Mouse (Mus musculus): ENCODE data around the gene Tspan31. TPM values are rescaled to one million over a fixed set of nuclear protein-coding genes. Genes with fewer than 3 reads are reported as not detected.
A peak's percentile ranks its signal among the peaks of the same experiment; 100 is the strongest.

The Tspan31 gene
- polyA plus RNA-seq, 1 experiment, result 118 TPM

DNA sequence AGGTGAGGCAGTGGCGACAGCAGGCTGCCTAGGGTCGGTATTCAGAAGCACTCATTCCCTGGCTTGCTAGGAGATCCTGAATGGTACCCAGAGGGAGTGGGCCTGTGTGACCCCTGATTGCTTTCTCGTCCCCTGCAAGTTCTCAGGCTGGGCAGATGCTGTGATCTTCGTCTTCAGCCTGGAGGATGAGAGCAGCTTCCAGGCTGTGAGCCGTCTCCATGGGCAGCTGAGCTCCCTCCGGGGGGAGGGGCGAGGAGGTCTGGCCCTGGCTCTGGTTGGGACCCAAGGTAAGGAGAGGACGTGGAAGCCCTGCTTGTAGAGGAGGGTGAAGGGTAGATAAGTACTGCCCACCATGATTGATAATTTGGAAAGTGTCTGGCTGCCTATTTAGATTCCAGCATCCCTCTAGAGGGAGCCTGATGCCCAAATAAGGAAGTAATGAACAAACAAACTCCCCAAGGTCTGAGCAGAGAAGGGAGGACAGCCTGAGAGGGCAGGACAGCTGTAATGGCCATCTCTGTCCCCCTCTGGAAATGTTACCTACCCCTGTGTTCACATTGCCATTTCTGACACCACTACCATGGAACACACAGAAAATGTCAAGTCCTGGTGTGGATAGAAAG, 13.3 kb upstream of the Tspan31 start:
- H3K27me3 ChIP-seq (ENCODE audit: control insufficient read depth, insufficient read depth, insufficient read length), result peaks cover 4% of the 10 kb centered on the region
- H3K36me3 ChIP-seq (ENCODE audit: control insufficient read depth, insufficient read depth), result no peaks in the 10 kb centered on the region
- TF ChIP-seq USF1 (IDR thresholded peaks at IDR 0.05; ENCODE audit: low read depth) (no peak), MYOG (IDR thresholded peaks at IDR 0.05; ENCODE audit: control insufficient read depth, extremely low read depth, insufficient read length) (no peak), CTCF (IDR thresholded peaks at IDR 0.05; ENCODE audit: control insufficient read depth, insufficient read depth, insufficient read length) (no peak), FOSL1 (IDR thresholded peaks at IDR 0.05; ENCODE audit: insufficient read depth, low read length, poor library complexity, severe bottlenecking) (no peak), MYOD1 (IDR thresholded peaks at IDR 0.05; ENCODE audit: control insufficient read depth, insufficient read length, low read depth) (no peak), MAX (IDR thresholded peaks at IDR 0.05) (no peak), CEBPB (IDR thresholded peaks at IDR 0.05; ENCODE audit: low read depth) (no peak)
- H3K79me3 ChIP-seq (ENCODE audit: low read depth), result no peaks in the 10 kb centered on the region
- no peak overlapping the region for H3ac ChIP-seq (ENCODE audit: control insufficient read depth, insufficient read length, low read depth)
- H3K4me3 ChIP-seq (ENCODE audit: insufficient read depth, poor library complexity, severe bottlenecking), result no peak overlapping the region
- no peaks in the 10 kb centered on the region for H3K79me2 ChIP-seq (ENCODE audit: control insufficient read depth, insufficient read depth)

DNA sequence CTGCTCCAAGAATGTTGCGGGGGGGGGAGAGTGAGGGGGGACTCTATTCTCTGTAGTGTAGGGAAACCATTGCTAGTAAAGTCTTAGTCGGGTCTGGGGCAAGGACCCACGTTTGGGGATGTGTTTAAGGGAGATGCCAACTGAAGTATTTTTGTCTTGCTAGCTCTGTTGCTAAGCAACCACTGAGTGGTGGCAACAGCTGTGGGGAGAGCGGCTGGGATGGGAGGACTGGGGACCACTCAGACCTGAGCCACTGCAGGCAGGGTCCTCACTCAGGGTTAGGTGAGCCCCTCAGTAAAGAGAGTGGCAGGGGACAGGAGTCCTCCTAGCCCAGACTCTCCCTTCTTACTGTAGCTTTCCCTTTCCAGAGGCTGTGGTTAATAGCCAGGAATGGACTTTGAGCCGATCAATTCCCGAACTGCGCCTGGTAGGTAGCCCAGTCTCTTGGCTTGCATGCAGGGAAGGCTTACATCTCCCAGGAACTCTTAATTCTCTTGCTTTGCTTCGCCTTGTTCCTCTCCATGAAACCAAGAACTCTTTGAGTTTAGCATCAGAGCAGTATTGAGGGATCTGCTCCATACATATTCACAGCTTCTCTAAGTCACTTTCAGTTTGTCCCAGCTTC, 12.0 kb upstream of the Tspan31 start:
- no peak overlapping the region for H3K4me3 ChIP-seq (ENCODE audit: insufficient read depth, poor library complexity, severe bottlenecking)

DNA sequence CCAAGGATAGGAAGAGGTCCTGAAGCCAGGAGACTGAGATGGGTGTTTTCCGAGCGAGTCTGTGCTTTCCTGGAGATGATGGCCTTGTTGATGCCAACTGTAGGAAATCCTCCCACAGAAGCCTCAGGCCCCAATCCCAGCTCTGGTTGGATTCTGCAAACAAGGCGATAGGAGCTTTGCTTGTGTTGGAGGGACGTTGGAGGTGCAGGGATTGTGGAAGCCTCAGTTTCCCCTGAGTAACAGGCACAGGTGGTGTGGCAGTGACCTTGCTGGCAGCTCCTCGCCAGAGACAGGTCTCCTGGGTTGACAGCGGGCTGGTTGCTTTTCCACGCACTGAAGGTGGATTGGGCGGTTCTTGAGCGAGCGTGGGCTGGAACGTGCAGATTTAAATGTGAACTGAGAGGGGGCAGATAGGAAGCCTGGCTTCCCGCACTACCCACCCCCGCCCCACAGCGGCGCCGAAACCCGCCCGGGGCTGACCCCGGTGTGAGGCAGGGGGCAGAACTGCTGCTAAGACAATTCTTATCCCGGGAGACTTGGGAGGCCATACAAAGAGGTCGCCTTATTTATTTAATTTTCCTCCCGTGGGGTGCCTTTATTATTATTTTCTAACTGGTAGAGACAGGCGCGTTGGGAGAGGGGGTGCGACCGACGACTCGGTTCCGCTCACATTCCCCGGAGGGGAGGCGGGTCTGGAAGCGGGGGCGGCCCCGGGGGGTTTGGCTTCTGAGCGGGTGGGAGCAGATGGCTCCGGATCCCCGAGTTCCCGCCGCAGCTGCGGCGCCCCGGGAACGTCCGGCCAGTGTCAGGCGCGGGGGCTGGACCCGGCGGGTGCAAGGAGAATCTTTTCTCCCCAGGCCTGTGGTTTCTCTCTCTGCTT, 11.1 kb upstream of the Tspan31 start:
- Histone ChIP-seq H3K36me3 (ENCODE audit: control insufficient read depth, insufficient read depth) (no peaks in the 10 kb centered on the region), H3K79me2 (ENCODE audit: control insufficient read depth, insufficient read depth) (no peaks in the 10 kb centered on the region), H3K4me3 (ENCODE audit: insufficient read depth, poor library complexity, severe bottlenecking) (no peak overlapping the region), H3K27me3 (ENCODE audit: control insufficient read depth, insufficient read depth, insufficient read length) (peaks cover 4% of the 10 kb centered on the region), H3K79me3 (ENCODE audit: low read depth) (no peaks in the 10 kb centered on the region), H3ac (ENCODE audit: control insufficient read depth, insufficient read length, low read depth) (peak overlapping the region; percentile 32)
- TF ChIP-seq CTCF (IDR thresholded peaks at IDR 0.05; ENCODE audit: control insufficient read depth, insufficient read depth, insufficient read length), result no peak
- no peak for TF ChIP-seq MYOG (IDR thresholded peaks at IDR 0.05; ENCODE audit: control insufficient read depth, extremely low read depth, insufficient read length)
- no peak for TF ChIP-seq CEBPB (IDR thresholded peaks at IDR 0.05; ENCODE audit: low read depth)
- TF ChIP-seq FOSL1 (IDR thresholded peaks at IDR 0.05; ENCODE audit: insufficient read depth, low read length, poor library complexity, severe bottlenecking), result no peak
- TF ChIP-seq MYOD1 (IDR thresholded peaks at IDR 0.05; ENCODE audit: control insufficient read depth, insufficient read length, low read depth), result no peak
- TF ChIP-seq MAX (IDR thresholded peaks at IDR 0.05), result no peak
- no peak for TF ChIP-seq USF1 (IDR thresholded peaks at IDR 0.05; ENCODE audit: low read depth)

More for the DNA sequence above, 12.0 kb upstream of the Tspan31 start:
- Histone ChIP-seq H3K27me3 (ENCODE audit: control insufficient read depth, insufficient read depth, insufficient read length) (peaks cover 4% of the 10 kb centered on the region), H3ac (ENCODE audit: control insufficient read depth, insufficient read length, low read depth) (no peak overlapping the region), H3K36me3 (ENCODE audit: control insufficient read depth, insufficient read depth) (no peaks in the 10 kb centered on the region), H3K79me2 (ENCODE audit: control insufficient read depth, insufficient read depth) (no peaks in the 10 kb centered on the region), H3K79me3 (ENCODE audit: low read depth) (no peaks in the 10 kb centered on the region)
- TF ChIP-seq CTCF (IDR thresholded peaks at IDR 0.05; ENCODE audit: control insufficient read depth, insufficient read depth, insufficient read length), result no peak
- TF ChIP-seq MYOG (IDR thresholded peaks at IDR 0.05; ENCODE audit: control insufficient read depth, extremely low read depth, insufficient read length), result no peak
- TF ChIP-seq MYOD1 (IDR thresholded peaks at IDR 0.05; ENCODE audit: control insufficient read depth, insufficient read length, low read depth), result peak; percentile 94

DNA sequence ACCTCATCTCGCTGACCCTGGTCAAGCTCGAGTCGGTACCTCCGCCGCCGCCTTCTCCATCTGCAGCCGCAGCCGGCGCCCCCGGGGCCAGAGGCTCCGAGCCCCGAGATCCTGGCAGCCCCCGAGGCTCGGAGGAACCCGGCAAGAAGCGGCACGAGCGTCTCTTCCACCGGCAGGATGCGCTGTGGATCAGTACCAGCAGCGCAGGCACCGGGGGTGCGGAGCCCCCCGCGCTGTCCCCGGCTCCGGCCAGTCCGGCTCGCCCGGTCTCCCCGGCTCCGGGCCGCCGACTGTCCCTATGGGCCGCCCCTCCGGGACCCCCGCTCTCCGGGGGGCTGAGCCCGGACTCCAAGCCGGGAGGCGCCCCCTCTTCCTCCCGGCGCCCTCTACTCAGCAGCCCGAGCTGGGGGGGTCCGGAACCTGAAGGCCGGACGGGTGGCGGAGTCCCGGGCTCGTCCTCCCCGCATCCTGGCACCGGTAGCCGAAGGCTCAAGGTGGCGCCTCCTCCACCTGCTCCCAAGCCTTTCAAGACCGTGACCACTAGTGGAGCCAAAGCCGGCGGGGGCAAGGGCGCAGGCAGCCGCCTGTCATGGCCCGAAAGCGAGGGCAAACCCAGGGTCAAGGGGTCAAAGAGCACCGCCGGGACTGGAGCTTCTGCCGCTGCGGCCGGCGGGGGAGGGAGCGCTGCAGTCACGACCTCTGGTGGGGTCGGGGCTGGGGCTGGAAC, 9.8 kb upstream of the Tspan31 start:
- Histone ChIP-seq H3K4me3 (ENCODE audit: insufficient read depth, poor library complexity, severe bottlenecking) (no peak overlapping the region), H3ac (ENCODE audit: control insufficient read depth, insufficient read length, low read depth) (no peak overlapping the region), H3K36me3 (ENCODE audit: control insufficient read depth, insufficient read depth) (no peaks in the 10 kb centered on the region), H3K79me2 (ENCODE audit: control insufficient read depth, insufficient read depth) (no peaks in the 10 kb centered on the region), H3K79me3 (ENCODE audit: low read depth) (no peaks in the 10 kb centered on the region), H3K27me3 (ENCODE audit: control insufficient read depth, insufficient read depth, insufficient read length) (peaks cover 4% of the 10 kb centered on the region)
- TF ChIP-seq CEBPB (IDR thresholded peaks at IDR 0.05; ENCODE audit: low read depth), result no peak
- TF ChIP-seq MAX (IDR thresholded peaks at IDR 0.05), result no peak
- TF ChIP-seq MYOD1 (IDR thresholded peaks at IDR 0.05; ENCODE audit: control insufficient read depth, insufficient read length, low read depth), result no peak
- no peak for TF ChIP-seq FOSL1 (IDR thresholded peaks at IDR 0.05; ENCODE audit: insufficient read depth, low read length, poor library complexity, severe bottlenecking)
- TF ChIP-seq USF1 (IDR thresholded peaks at IDR 0.05; ENCODE audit: low read depth), result no peak
- no peak for TF ChIP-seq MYOG (IDR thresholded peaks at IDR 0.05; ENCODE audit: control insufficient read depth, extremely low read depth, insufficient read length)
- no peak for TF ChIP-seq CTCF (IDR thresholded peaks at IDR 0.05; ENCODE audit: control insufficient read depth, insufficient read depth, insufficient read length)
